Mouse (Mus musculus): ENCODE measurements around the gene Svs3b.
"Not testable (repeated sequence)": the region's sequence is repeated elsewhere in the genome, so short reads cannot be mapped to it uniquely, and the experiment has no call there.

Gene Svs3b

GRCm38 (mm10) chr2:164256540-164256939 is at the start of gene Svs3b:
TSS of gene Svs3b (minus strand) at chr2:164256640.
- DNase-seq (ENCODE audit: low spot score in 2 of 2): not testable (repeated sequence)

GRCm38 (mm10) chr2:164288968-164289367 is 32.5 kb upstream of the Svs3b start, which contains the start of gene Svs3a:
TSS of gene Svs3a (plus strand) at chr2:164289268.
- not testable (repeated sequence) for DNase-seq (ENCODE audit: low spot score in 2 of 2)

GRCm38 (mm10) chr2:164278359-164278758 is 21.9 kb upstream of the Svs3b start, which contains the start of gene Svs4:
TSS of gene Svs4 (minus strand) at chr2:164278459.
- no peak for DNase-seq (ENCODE audit: low spot score in 2 of 2)

GRCm38 (mm10) chr2:164238366-164238765 is 18.1 kb downstream of the Svs3b start, which contains the start of gene Svs2:
TSS of gene Svs2 (minus strand) at chr2:164238466.
- no peak for DNase-seq (ENCODE audit: low spot score in 2 of 2)

- DNase-seq (ENCODE audit: low spot score in 2 of 2): no peak
Measured at GRCm38 (mm10) chr2:164232671-164233070, 23.8 kb downstream of the Svs3b start.

GRCm38 (mm10) chr2:164228361-164229070 is 27.9 kb downstream of the Svs3b start:
- no peak for DNase-seq (ENCODE audit: low spot score in 2 of 2)

- no peak for DNase-seq (ENCODE audit: low spot score in 2 of 2)
Measured at GRCm38 (mm10) chr2:164221522-164221921, 34.9 kb downstream of the Svs3b start, which contains the start of gene Wfdc15b. TSS of gene Wfdc15b (minus strand) at chr2:164221660.

- DNase-seq (ENCODE audit: low spot score in 2 of 2): no peak
Measured at GRCm38 (mm10) chr2:164219295-164219694, 37.1 kb downstream of the Svs3b start.

- DNase-seq (ENCODE audit: low spot score in 2 of 2): no peak
Measured at GRCm38 (mm10) chr2:164212711-164213110, 43.7 kb downstream of the Svs3b start.

GRCm38 (mm10) chr2:164210892-164211291 is 45.5 kb downstream of the Svs3b start:
- no peak for DNase-seq (ENCODE audit: low spot score in 2 of 2)

GRCm38 (mm10) chr2:164206676-164207075 is 49.8 kb downstream of the Svs3b start:
- no peak for DNase-seq (ENCODE audit: low spot score in 2 of 2)

GRCm38 (mm10) chr2:164206011-164206410 is 50.4 kb downstream of the Svs3b start:
- not testable (repeated sequence) for DNase-seq (ENCODE audit: low spot score in 2 of 2)
